Mouse (Mus musculus) thymus, postnatal 36 days (tissue): ENCODE measurements around the gene Gm4131.

Experiments
- DNase-seq, 2 experiments: peaks; one replicate each; pipeline ENCODE4 v3.0.0; 2022; ENCODE audit warnings: mixed read lengths in 2 of 2

Gm4131 gene

DNA sequence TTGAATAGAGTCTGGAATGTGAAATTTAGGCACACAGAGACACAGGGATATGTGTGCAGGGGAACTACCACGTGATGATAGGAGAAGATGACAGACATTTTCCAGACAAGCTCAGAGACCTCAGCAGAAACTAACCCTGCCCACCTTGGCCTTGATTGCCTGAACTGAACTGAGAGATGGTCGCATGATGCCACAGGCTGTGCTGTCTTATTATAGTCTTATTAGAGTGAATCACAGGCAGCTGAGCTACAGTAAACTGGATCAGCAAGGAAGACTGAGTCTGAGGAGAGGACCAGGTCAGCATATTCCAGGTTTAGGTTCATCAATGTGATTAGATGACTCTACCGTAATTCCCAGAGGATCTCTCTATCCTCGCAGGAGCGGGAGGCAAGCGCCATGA, 20.4 kb downstream of the Gm4131 start:
- no peak for DNase-seq

DNA sequence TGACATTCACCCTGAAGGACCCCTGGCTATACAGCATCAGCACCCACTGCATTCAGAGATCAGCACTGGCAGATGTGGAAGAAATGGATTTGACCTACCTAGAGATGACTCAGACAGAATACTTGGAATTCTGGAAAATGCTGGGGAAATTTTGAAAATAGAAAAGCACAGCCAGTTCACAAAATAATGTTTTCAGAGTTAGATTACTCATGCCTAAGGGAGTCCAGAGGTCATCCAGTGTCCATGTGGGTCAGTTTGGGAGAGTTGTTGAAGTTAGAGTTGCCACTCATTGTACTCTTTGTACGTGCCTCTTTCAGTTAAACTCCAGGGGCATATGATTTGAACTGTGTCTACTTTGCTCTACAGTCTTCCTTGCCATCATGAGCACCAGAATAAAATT, 25.0 kb downstream of the Gm4131 start:
- no peak for DNase-seq

DNA sequence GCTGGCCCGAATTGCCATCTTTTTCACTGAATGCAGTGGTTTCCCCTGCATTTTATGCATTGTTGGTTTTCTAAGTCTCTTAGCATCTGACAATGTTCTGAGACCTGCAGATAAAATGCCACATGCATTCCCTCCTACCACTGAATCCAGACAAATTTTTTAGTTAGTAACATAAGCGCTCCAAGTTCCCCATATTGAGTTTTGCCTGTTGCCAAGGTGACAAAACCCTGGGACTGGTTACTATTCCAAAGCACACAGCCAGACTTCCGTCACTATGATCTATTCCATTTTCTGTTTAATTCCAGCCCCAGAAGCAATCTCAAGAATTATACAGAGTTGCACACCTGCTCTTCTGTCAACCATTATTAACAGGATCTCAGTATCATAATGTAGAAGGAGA, 26.9 kb downstream of the Gm4131 start:
- no peak for DNase-seq

DNA sequence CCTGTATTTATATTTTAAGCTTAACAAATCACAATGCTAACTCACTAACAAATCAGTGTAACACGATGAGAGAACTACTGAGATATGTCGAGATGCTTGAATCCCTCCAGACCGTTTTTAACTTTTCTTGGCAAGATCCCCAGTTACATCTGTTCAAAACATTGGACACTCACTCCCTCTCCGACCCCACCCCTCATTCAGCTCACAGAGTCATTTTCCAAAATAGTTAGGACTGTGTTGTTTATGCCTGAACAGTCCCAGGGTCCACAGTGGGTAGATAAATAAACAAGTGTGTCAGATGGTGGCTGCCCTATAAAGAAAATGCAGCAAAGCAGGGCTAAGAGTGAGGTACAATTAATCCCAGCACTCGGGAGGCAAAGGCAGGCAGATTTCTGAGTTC, 29.7 kb downstream of the Gm4131 start:
- no peak for DNase-seq

DNA sequence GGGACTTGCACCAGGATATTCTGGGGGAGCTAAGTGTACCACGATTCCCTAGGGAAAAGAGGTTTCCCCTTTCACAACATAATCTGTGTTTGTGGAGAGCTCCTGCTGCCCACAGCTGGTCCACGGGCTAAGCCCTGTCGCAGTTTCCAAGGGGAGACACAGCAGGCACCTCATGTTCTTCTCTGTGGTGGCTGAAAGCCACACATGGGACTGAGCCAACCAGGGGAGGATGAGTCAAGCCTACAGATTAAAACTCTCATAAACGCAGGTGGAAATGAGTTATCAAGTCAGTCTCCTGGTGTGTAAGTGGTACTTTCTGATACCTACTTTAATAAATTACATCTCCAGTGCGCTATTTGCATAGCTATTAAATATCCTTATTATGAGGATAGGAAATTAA, 30.6 kb downstream of the Gm4131 start:
- no peak for DNase-seq

DNA sequence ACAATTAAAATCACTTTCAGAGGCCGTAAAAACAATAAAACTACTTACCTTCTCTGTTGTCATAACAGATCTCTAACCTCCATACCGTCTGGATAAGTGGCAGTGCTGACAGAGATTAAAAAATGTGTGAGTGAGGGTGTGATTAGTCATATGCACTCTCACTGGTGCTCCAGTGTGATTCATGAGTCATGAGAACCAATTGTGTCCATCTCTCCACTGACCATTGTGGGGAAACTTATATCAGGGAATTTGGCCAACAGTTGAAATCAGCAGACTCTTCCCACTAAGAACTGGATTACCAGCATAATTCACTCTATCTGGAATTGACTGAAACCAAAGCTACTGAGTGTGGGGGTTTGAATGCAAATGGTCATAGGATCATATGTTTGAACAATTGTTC, 35.8 kb downstream of the Gm4131 start:
- no peak for DNase-seq

DNA sequence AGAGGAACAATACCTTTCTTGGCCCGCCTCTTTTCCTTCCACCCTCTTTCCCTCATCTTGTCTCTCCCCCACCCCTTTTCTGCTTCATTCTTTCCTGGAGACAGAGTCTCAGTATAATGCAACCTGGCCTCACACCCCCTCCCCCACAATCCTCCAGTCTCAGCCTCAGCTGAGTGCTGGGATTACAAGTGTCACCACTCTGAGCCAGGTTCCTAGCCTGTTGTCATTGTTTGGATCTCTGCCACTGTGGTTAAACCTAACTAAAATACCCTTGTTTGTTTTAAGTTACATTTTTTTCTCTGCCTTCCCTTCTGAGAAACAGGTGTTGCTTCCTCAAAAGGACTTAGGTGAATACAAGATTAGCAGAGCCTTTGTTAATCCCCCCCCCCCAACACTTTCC, 53.9 kb downstream of the Gm4131 start:
- DNase-seq: no peak

DNA sequence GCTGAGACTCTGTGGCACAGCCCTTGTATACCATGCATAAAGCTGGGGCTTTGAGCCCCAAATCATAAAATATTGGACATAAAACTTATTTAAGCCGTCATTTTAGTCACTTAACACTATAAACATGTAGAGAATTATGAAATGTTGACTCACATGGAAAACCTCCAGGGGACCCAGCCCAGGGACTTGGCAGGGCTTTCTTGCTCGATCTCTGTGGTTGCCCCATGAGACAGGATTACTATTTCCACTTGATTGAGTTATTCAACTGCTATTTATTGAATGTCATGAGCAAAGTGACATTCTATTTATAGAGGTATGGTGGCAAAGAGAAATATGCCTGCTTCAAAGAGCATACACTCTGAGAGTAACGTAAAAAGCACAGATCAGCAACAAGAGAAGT, 57.4 kb downstream of the Gm4131 start:
- no peak for DNase-seq

DNA sequence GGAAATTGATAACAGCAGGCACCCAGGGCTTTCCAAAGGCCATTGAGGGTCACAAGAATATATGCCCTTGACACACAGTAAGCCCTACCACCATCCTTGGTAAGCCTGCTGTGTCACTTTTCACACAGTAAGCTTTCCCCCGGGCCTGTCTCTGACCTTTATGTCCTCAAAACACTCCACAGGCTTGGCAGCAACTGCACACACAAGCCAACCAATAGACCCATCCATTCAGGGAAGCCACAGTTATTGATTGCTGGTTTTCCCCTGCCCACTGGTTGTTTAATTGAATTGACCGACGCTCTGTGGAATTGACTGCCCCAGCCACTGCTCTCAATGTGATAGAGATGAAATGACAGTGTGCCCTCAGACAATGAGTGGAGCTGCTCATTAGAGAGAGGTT, 60.5 kb downstream of the Gm4131 start:
- DNase-seq: no peak

DNA sequence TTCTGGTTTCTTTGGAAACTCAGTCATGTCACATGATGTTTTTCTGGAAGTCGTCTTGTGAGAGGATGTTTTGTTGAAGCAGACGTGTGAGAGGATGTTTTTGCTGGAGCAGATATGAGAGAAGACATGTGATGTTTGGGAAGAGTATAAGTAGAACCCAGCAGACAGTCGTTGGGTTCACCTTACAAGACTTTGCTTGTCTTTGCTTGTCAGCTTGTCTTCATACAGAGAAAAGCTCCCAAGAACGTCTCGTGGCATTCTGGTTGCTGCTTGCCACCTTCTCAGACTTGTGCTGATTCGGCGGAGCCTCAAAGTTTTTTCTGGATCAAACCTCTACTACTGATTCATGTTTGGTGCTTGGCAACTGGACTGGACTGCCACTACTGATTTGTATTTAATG, 69.3 kb downstream of the Gm4131 start:
- no peak for DNase-seq

DNA sequence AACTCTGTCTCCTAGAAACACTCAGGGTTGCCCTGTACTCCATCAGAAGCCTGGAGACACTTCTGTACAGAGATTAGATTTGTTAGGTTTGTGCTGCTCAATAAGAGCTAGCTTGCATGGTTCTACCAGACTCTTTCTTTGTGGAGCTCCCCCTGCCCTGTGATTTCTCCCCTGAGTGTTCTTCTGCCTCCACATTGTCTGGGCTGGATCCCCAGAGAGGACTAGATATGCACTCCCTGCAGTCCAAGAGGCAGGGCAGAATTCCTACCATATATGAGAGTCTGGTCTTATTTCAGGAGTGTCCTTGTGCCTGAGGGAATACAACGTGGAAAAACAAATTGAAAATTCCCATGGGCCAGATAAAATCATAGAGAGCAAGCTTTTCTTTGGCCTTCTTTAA, 70.2 kb downstream of the Gm4131 start:
- no peak for DNase-seq

DNA sequence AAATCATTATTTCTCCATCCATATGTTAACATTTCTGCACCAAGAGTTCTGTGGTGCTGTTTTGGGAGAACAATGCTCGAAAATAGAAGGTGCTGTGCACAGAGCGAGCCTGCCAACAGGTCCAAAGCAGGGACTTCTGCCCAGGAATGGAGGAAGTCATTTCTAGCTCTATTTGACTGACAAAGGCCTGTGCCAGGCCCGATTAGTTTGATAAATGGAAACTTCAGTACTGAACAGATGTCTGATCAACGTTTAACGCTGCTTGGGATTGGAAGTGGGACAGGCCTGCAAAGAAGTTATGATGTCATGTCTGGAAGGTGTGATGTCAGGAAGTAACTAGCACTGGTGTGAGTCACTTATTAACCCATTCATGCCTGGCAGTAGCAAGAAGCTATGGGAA, 73.3 kb downstream of the Gm4131 start:
- no peak for DNase-seq

DNA sequence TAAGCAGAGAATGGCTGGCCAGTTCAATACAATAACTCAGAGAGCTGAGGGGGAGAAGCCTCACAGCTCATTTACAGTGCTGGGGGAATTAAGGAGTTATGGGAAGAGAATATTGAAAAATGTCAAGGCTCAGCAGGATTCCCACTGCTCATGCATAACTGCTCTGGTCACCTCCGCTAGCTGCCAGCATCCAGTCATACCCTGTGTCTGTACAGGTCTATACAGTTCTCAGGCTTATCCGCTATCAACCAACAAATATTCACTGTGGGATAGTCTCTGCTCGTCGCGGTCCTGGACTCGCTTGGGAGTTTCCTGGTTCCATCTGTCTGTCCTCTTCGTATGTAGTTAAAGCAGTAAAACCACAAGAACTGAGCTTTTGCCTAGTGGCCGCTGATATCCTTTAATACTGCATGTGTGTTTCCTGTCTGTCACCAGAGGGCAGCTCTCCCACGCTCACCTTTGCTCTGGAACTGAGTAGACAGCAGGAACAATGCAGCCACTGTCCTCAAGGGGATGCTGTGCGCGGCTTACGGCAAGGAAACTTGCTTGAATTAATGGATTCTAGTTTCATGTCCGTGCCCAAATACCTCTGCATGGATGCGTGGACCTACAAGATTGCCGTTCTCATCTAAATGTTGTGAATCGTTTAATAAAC, 74.4 kb downstream of the Gm4131 start:
- peak; percentile 35 to 38 for DNase-seq

DNA sequence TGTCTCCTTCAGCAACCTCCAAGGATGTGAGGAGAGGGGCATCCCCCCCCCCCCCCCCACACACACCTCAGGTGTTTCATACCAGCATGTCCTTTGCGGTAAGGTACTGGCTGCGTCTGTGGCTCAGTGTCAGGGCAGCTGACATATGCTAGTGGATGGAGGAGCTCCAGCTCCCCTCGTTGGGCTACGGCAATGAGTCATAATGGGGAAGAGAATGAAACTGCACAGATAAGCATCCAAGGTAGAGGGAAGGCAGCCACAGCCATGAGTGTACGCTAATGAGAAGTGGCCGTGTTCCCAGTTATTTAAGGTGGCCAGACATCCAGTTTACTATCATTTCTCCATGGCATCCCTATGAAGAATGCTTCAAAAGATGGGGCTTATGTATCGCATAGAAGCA, 78.5 kb downstream of the Gm4131 start:
- DNase-seq: no peak

DNA sequence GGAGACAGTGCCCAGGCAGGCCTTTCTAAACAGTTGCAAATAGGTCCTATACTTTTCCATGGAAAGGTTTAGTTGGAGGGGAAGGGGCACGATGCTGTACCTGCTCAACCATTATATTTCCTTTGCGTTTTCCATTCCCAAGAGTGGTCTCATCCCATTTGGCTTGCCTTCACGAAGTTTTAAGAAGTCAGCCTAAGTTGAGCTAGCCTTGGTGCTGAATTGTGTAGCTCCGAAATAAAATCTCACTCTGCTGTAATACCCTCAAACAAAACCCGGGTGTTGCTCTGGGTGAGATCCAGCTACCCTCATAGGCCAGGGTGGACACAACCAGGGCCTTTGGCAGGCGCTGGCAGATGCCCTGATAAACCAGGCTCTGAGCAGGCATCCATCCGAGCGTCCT, 85.3 kb downstream of the Gm4131 start:
- DNase-seq: no peak

DNA sequence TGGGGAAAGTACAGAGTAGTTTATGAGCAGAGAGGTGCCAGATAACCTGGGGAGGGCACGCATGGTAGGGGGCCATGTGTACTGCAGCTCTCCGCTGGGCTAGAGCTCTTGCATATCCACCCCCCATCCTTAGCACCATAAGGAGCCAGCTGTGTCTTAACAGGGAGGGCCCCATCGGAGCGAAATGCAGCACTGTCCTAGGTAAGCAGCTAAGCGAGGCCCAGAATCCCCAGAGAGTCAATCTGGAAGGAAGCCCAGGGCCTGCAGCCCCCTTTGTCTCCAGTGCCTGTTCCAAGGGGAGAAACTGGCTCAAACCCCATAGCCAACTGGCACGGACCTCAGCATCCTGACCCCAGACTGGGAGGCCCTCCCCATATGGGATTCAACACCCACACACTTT, 87.3 kb downstream of the Gm4131 start:
- DNase-seq: no peak

DNA sequence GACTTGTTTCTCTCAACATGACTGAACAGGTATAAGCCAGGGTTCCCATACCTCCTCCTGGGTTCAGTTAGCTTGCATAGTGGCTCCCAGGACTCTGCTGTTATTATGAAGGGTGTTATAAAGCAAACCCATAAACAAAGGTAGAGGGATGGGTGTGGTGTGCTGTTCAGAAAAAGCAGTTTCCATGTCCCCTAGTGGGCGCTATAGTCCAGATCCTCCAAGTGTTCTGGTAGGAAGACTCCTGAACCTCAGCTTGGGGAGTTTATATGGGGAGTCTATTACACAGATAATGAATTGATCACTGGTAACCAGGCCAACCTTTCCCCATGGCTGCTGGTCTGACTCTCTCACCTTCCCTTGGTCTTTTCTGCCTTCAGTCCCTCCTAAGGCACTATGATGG, 92.2 kb downstream of the Gm4131 start:
- DNase-seq: no peak

DNA sequence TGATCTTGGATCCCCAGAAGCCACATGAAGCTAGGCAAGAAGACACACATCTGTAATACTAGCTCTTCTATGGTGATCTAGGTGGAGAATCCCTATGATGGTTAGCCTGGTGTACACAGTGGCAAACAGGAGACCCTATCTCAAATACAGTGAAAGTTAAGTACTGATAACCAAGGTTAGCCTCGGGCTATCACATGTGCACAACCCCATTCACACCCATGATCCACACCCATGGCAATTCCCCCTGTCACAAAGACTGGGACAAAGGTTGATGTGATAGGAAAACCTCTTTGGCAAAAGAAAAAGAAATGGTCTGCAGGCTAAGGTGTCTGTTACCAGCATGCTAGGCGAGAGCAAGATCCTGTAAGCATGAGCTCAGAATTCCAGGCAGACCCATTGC, 94.7 kb downstream of the Gm4131 start:
- no peak for DNase-seq

DNA sequence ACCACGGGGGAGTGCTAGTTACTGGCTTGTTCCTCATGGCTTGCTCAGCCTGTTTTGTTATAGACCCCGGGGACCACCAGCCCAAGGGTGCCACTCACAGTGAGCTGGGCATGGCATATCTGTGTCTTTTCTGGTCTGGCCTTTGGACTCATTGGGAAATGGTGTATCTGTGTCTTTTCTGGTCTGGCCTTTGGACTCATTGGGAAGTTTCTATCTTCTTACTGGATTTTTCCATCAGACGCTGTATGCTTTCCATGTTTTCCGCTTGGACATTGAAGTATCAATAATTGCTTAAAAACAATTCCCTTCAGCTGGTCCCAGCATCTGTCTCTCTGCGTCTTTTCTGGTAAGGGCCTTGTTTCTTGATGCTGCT, 98.0 kb downstream of the Gm4131 start:
- DNase-seq: no peak

DNA sequence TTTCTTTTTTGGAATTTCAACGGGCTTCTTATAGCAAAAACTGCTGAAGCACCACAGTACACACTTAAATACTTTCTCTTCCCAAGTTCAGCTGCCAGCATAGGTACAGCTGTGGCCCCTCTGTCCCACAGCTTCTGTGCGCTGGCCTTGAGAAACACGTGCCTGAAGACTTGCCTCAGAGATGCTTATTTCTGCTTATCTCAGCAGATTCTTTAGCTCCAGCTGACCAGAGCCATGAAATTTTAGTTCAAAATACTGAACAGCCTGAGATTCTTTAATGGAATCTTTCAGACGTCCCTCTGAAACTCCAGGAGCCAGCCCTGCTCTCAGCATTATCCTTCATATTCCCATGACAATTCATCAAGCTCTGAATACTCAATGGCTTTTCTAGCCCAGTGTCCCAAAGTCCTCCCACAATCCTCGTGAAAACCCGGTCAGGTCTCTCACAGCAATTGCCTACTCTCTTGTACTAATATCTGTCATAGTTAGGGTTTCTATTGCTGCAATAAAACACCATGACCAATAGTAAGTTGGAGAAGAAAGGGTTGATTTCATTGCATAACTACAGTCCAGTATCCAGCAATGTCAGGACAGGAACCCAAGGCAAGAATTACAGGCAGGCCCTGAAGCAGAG, 98.5 kb downstream of the Gm4131 start:
- no peak for DNase-seq

DNA sequence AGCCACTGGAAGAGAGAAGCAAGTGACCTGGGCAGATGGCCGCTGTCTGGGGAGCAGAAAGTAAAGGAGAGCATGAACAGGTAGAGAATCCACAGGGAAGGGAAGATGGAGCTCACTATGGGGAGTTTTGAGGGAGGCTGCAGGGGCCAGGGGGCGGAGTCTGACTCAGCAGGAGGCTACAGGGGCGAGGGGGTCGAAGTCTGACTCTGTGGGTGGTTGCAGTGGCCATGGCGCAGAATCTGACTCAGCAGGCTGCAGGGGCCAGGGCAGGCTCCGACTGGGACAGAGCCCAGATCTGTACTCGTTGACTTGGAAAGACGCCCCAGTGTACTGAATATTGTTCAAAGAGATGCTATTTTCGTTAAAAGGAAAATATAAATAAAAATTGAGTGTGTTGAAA, 101.8 kb downstream of the Gm4131 start:
- DNase-seq: no peak

DNA sequence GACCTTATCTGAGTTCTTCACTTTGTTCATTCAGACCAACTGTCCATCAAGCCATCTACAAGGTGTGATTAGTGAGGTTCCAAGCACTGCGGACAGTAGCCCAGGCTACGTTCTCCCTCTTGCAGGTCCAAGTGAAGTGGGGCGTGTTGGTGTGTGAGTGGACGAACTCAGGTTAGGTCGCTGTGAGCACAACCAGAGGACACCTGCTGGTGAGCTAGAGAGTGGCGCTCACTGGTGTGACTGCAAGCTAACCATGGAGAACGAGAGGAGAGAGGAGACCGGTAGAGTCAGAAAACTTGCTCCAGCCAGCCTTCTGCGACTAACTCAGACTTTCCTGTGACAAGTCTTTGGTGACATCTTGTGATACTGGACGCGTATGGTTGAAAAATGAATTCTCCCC, 107.2 kb downstream of the Gm4131 start:
- DNase-seq: peak; percentile 16 to 32

DNA sequence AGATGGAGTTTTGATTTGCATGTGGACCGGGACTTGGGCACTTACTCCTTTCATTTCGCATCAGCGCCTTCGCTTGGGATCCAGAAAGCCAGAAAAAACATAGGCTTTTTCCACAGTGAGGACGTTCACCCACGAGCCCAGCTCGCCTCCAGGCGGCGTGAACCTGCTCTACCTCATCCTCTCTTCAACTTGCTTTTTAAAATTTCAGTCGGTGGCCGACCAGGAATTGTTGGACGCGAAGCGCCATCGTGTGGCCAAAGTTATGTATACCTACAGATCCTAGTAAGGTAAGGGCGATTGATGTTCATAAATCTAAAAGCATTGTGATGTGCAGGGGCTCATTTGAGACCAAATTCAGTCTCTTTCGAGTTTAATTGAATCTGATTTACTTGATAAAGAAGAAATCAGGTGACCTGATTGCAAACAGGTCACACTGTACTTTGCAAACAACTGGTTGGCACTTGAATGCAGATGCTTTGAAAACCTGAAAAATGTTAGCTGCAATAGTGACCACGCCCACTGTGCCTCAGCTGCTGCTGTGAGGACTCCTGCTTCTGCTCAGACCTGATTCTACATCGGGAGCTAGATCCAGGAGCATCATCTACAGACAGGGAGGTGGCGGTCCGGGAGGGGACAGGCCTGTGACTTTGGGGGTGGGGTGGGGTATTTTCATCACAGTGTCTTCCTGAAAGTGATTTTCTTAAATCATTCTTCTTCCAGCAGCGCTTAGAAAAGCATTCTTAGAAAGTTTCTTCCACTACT, 109.1 kb downstream of the Gm4131 start:
- peak; percentile 81 to 84 for DNase-seq

DNA sequence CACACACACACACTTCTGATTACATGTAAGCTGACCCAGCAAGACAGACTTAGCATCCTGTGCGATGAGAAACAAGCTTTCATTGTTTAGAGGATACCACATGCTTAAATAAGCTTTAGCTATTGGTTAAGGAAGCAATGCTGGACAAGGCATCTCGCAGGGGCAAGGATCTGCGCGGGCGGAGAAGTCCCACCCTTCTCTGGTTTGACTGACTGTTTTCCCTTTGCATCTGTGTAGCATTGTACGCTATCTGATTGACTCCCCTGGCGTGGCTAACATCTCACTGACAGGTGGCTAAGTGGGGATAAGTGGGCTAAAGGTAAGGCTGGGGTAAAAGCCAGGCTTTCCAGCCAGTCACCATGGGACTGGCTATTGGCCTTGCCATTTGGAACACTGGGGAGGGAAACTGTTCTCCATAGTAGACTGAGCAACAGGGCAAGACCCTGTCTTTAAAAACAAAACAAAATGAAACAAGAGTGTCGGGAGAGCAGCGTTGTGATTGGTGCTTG, 110.4 kb downstream of the Gm4131 start, which contains the start of gene Gucy1b2:
Gucy1b2 (minus strand) TSS at position 51 of the 509 bp plus-strand sequence.
- DNase-seq: no peak
